Mouse (Mus musculus) spleen, adult 2 months (tissue): ENCODE data around the gene Fam98b.

Experiments used
- CTCF ChIP-seq: fragments of 200-500 bp; IDR thresholded peaks from 2 replicates; pipeline ENCODE4 v1.5.1; 2011; ENCODE audit warnings: mild to moderate bottlenecking, inconsistent platforms; ENCODE audit not compliant: insufficient read depth, insufficient read length, insufficient replicate concordance; ENCODE audit errors: extremely low read depth
- POLR2A ChIP-seq: fragments of 200-500 bp; IDR thresholded peaks from 2 replicates; pipeline ENCODE4 v1.6.1; 2011; ENCODE audit warnings: low read depth, low read length, inconsistent platforms

DNA sequence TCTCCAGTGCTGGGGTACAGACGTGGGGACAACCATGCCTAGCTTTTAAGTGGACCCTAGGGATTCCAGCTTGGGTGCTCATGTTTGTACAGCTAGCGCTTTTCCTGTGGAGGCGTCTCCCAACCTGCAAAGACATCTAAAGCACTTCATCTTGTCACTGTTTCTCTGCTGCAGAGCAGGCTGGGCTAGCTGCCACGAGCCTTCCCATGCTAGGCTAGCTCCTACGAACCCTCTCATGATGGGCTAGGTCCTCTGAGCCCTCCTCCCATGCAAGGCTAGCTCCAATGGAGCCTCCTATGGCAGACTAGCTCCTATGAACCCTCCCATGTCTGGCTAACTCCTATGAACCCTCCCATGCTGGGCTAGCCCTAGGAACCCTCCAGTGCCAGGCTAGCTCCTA lies 46.2 kb upstream of the Fam98b start:
- TF ChIP-seq POLR2A (no peak), CTCF (no peak)
